Mouse (Mus musculus): Measurements from ENCODE around the gene Slc22a13.

GRCm38 (mm10) chr9:119206666-119207065 lies 2.2 kb downstream of the Slc22a13 start:
- no peak for TF ChIP-seq POLR2A (IDR thresholded peaks at IDR 0.05; ENCODE audit: insufficient read depth, low read depth, low read length)
- no peak for TF ChIP-seq CTCF (IDR thresholded peaks at IDR 0.05)

Data from heart, adult 2 months (tissue).